Mouse (Mus musculus) small intestine, adult 2 months (tissue): ENCODE results near the gene Lgalsl. TPM values are rescaled to one million over a fixed set of nuclear protein-coding genes. Genes with fewer than 3 reads are reported as not detected.

Experiments
- H3K27ac ChIP-seq: fragments of 200-500 bp; 2 replicates; pipeline ENCODE4 v1.5.1; 2012; ENCODE audit warnings: low read depth, low read length, control low read depth, inconsistent platforms; ENCODE audit not compliant: insufficient read depth
- H3K27me3 ChIP-seq: fragments of 200-500 bp; 2 replicates; pipeline ENCODE4 v1.6.1; 2012; ENCODE audit warnings: mild to moderate bottlenecking, moderate library complexity, low read length, inconsistent platforms; ENCODE audit not compliant: control insufficient read depth, insufficient read depth
- H3K36me3 ChIP-seq: fragments of 200-500 bp; 2 replicates; pipeline ENCODE4 v1.6.1; 2012; ENCODE audit warnings: mild to moderate bottlenecking, low read length, control low read depth, inconsistent platforms; ENCODE audit not compliant: control insufficient read depth, insufficient read depth
- H3K4me1 ChIP-seq: fragments of 200-500 bp; 2 replicates; pipeline ENCODE4 v1.6.1; 2012; ENCODE audit warnings: low read length, inconsistent platforms, mixed read lengths; ENCODE audit not compliant: control insufficient read depth, insufficient read depth, insufficient read length
- H3K4me3 ChIP-seq: fragments of 200-500 bp; 2 replicates; pipeline ENCODE4 v1.5.1; 2012; ENCODE audit warnings: low read depth, mild to moderate bottlenecking, control low read depth, inconsistent platforms, low read length, moderate library complexity
- CTCF ChIP-seq: fragments of 200-500 bp; IDR thresholded peaks from 2 replicates; pipeline ENCODE4 v1.5.1; 2012; ENCODE audit warnings: low read depth, mild to moderate bottlenecking, control low read depth, inconsistent platforms, low read length, moderate library complexity, mixed read lengths; ENCODE audit not compliant: insufficient replicate concordance, insufficient read length; ENCODE audit errors: extremely low read depth
- POLR2A ChIP-seq: fragments of 200-500 bp; IDR thresholded peaks from 2 replicates; pipeline ENCODE4 v1.6.1; 2012; ENCODE audit warnings: low read depth, mild to moderate bottlenecking, control low read depth, inconsistent platforms, low read length, moderate library complexity
- WGBS: fragments of 180-500 bp; shearing (Covaris S2); methylation state at CpG from one replicate; pipeline ENCODE4 v1.1.7; 2018; 5-methylcytosine and 5-hydroxymethylcytosine counted together
- polyA plus RNA-seq: library from polyadenylated mRNA; depleted of rRNA; stranded (reverse); fragments of >200 nt; gene quantifications from 2 replicates; pipeline ENCODE4 v1.2.3, GENCODE M21; 2012

The Lgalsl gene
- polyA plus RNA-seq, 1 experiment = 4.5 TPM

DNA sequence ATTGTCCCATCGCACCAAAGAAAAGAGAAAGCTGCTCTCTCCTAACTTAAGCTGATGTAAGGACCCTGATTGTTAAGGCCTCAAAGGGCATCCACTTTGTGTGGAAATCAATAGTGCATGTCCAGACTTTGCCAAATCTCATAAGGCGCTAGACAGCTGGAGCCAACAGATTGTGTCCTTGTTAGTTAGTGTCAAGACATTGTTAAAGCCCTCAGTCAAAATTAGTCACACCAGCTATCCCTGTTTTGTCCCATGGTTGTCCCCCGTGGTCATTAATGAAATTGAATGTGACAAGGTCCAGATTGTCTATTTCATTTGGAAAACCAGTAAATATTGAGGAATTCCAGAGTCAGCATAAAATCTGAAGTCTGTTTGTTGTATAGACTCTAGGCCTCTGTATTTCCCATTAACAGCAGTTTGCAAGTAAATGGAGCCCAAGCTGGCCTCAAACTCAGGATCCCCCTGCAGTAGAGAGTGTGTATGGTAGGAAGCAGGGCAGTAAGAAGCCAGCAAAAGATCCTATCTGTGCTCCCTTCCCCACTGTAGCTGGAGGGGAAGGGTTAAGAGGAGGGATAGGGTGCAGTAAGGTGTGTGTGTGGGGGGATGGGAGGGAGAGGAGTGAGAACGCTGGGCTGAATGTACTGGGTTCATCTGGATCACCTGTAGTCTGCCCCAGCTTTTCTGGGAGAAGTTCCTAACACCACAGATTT, 23.3 kb upstream of the Lgalsl start:
- Histone ChIP-seq H3K27ac (no peak overlapping the region), H3K4me3 (no peak overlapping the region), H3K4me1 (peaks cover 10% of the 10 kb centered on the region), H3K27me3 (no peaks in the 10 kb centered on the region), H3K36me3 (no peaks in the 10 kb centered on the region)
- TF ChIP-seq CTCF = no peak
- TF ChIP-seq POLR2A = no peak
- WGBS = 86% methylated on average over 4 of the region's 4 CpGs

- WGBS = 93% methylated on average over 1 of the region's 1 CpGs
- TF ChIP-seq CTCF (no peak), POLR2A (no peak)
Measured at GRCm38 (mm10) chr11:20850196-20850595, 19.3 kb upstream of the Lgalsl start.

GRCm38 (mm10) chr11:20849403-20849802, 18.5 kb upstream of the Lgalsl start:
- TF ChIP-seq POLR2A = no peak
- no peak for TF ChIP-seq CTCF
- 74% methylated on average over 5 of the region's 5 CpGs for WGBS
- no peak overlapping the region for H3K27ac ChIP-seq
- no peaks in the 10 kb centered on the region for H3K36me3 ChIP-seq
- no peaks in the 10 kb centered on the region for H3K27me3 ChIP-seq
- no peaks in the 10 kb centered on the region for H3K4me1 ChIP-seq
- H3K4me3 ChIP-seq = no peak overlapping the region

More at GRCm38 (mm10) chr11:20850196-20850595, 19.3 kb upstream of the Lgalsl start:
- Histone ChIP-seq H3K36me3 (no peaks in the 10 kb centered on the region), H3K4me1 (no peaks in the 10 kb centered on the region), H3K27me3 (no peaks in the 10 kb centered on the region), H3K4me3 (no peak overlapping the region), H3K27ac (no peak overlapping the region)

DNA sequence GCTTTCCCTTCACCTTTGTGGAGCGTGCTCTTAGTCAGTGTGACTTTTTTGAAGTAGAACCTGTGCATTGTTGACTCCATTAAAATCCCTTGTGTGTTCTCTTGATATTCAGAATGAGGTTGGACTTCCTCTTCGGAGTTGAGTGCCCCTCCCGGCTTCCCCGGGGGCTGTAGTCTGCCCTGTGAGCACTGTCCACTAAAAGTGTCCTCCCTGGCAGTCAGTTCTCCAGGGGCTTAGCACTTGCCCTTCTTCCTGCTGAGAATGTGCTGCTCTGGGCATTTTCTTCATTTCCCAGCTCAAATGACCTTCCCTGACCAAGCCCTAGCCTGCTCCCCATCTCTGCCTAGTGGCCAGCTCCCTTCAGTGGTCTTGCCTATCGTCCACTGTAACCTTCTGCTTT, 6.5 kb upstream of the Lgalsl start:
- Histone ChIP-seq H3K27me3 (no peaks in the 10 kb centered on the region), H3K27ac (no peak overlapping the region), H3K4me1 (peaks cover 3% of the 10 kb centered on the region; the same call in 1 of the 2 replicates), H3K4me3 (no peak overlapping the region), H3K36me3 (no peaks in the 10 kb centered on the region)
- no peak for TF ChIP-seq CTCF
- TF ChIP-seq POLR2A = no peak
- WGBS = 85% methylated on average over 5 of the region's 5 CpGs

GRCm38 (mm10) chr11:20831600-20832137, 813 bp upstream of the Lgalsl start:
- Histone ChIP-seq H3K27me3 (no peaks in the 10 kb centered on the region), H3K4me1 (peaks cover 9% of the 10 kb centered on the region; the same call in 1 of the 2 replicates), H3K27ac (peak overlapping the region; percentile 94), H3K4me3 (peak overlapping the region; percentile 78), H3K36me3 (peaks cover 17% of the 10 kb centered on the region)
- TF ChIP-seq CTCF = no peak
- no peak for TF ChIP-seq POLR2A
- WGBS = 7% methylated on average over 11 of the region's 11 CpGs

GRCm38 (mm10) chr11:20829993-20830685, 717 bp downstream of the Lgalsl start:
- peaks cover 9% of the 10 kb centered on the region; the same call in 1 of the 2 replicates for H3K4me1 ChIP-seq
- peak overlapping the region; percentile 78 for H3K4me3 ChIP-seq
- peak overlapping the region; percentile 70 for H3K27ac ChIP-seq
- TF ChIP-seq POLR2A = no peak
- TF ChIP-seq CTCF = no peak
- WGBS = 6% methylated on average over 23 of the region's 23 CpGs
- no peaks in the 10 kb centered on the region for H3K27me3 ChIP-seq
- H3K36me3 ChIP-seq = peaks cover 21% of the 10 kb centered on the region
